In the genomic region with DNA sequence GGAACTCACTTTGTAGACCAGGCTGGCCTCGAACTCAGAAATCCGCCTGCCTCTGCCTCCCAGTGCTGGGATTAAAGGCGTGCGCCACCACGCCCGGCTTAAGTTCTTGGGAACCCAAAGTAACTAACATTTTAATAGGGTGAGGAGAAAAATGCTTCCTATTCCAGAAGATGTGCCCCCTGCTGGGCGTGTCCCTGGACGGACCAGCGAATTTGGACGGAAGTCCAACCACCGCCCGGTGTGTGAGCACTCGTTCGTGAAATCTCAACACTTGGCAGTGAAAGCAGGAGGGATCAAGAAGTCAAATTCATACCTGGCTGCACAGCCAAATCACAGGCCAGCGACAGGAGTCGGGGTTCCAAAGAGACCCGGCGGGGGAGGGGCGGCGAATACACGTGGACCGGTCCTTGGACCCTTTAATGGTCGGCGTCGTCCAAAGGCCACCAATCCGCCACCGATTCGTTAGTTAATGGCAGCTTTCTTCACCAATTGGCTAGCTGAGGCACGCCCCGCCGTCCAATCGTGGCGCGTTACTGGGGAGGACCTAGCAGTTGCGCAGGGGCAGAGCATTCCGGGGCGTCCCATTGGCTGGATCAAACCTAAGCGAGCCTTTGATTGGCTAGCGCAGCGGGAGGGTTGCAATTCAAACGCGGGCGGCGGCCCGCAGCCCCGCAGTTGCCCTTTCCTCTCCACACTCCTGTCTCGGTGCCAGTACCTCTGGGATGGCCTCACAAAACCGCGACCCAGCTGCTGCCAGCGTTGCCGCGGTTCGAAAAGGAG, we compare ENCODE assay signal across 8 mouse cellular contexts. TPM values are rescaled to one million over a fixed set of nuclear protein-coding genes. Genes with fewer than 3 reads are reported as not detected.
A peak's percentile ranks its signal among the peaks of the same experiment; 100 is the strongest.
DNase-seq lines count a peak whose midpoint lies in the region; ATAC-seq and TF ChIP-seq lines count a peak whose summit lies in the region.

A gene (plus strand): TSS at position 641 of the 780 bp plus-strand sequence.

- H3K9ac ChIP-seq in embryonic facial prominence, embryonic 14.5 days (ENCODE audit: low read depth, low read length), result peak within 1 kb of the TSS; percentile 82
- peak within 1 kb of the TSS; percentile 45 for H3K9ac ChIP-seq in heart, adult 2 months (ENCODE audit: low read depth, low read length)
- peak within 1 kb of the TSS; percentile 89 for H3K9ac ChIP-seq in limb, embryonic 13.5 days
- peak within 1 kb of the TSS; percentile 66 for H3K9ac ChIP-seq in midbrain, embryonic 16.5 days (ENCODE audit: low read depth, low read length)

- DNase-seq in 3T3-L1 (ENCODE audit: low read depth, low spot score), result peak; percentile 100
- peak; percentile 94 for DNase-seq in adrenal gland, postnatal 4 days (ENCODE audit: low spot score in 2 of 2)
- DNase-seq in embryonic facial prominence, embryonic 14.5 days (ENCODE audit: low spot score), result peak; percentile 100
- DNase-seq in heart, adult 2 months, result peak; percentile 97 to 99
- peak; percentile 99 for DNase-seq in kidney, adult 8-10 months
- DNase-seq in spleen, postnatal 10 days (ENCODE audit: low spot score in 2 of 2), result peak; percentile 95 to 97

- no peaks in the 10 kb centered on the region for H3K79me2 ChIP-seq in heart, adult 2 months (replicated peaks; ENCODE audit: control insufficient read depth, insufficient read depth, low read length)

- intact Hi-C loops in heart, adult 2 months (cut with DNase I), result loop anchor here (2.0 kb wide), 1 partner anchor 23 kb away; no protein-coding TSS in a partner anchor

- peaks cover 18% of the 10 kb centered on the region; the same call in 1 of the 2 replicates for H3K4me1 ChIP-seq in embryonic facial prominence, embryonic 14.5 days (ENCODE audit: control insufficient read depth, insufficient read depth, low read length)
- H3K4me1 ChIP-seq in heart, adult 2 months (ENCODE audit: control insufficient read depth, insufficient read depth, low read length), result no peaks in the 10 kb centered on the region
- peaks cover 34% of the 10 kb centered on the region for H3K4me1 ChIP-seq in limb, embryonic 13.5 days
- peaks cover 7% of the 10 kb centered on the region for H3K4me1 ChIP-seq in midbrain, embryonic 16.5 days (ENCODE audit: control insufficient read depth, insufficient read depth, low read length)

- peak; percentile 50 for TF ChIP-seq CTCF in heart, adult 2 months (IDR thresholded peaks at IDR 0.05)

- WGBS in embryonic facial prominence, embryonic 14.5 days, result 2% methylated on average over 53 of the region's 53 CpGs
- 2% methylated on average over 53 of the region's 53 CpGs for WGBS in heart, adult 2 months
- WGBS in limb, embryonic 13.5 days, result 2% methylated on average over 53 of the region's 53 CpGs
- 2% methylated on average over 53 of the region's 53 CpGs for WGBS in midbrain, embryonic 16.5 days

- H3K9me3 ChIP-seq in embryonic facial prominence, embryonic 14.5 days (ENCODE audit: control insufficient read depth, low read length), result no peaks in the 10 kb centered on the region
- no peaks in the 10 kb centered on the region for H3K9me3 ChIP-seq in limb, embryonic 13.5 days
- H3K9me3 ChIP-seq in midbrain, embryonic 16.5 days (replicated peaks; ENCODE audit: control insufficient read depth, low read length, poor library complexity, severe bottlenecking), result no peaks in the 10 kb centered on the region

- TF ChIP-seq EP300 in heart, adult 2 months (IDR thresholded peaks at IDR 0.05; ENCODE audit: insufficient read depth, low read depth, low read length), result 0 out of 2 replicates have a peak, but pooled peaks have one; percentile 48

- H3K36me3 ChIP-seq in embryonic facial prominence, embryonic 14.5 days (ENCODE audit: control insufficient read depth, insufficient read depth, low read length), result peaks cover 50% of the 10 kb centered on the region
- no peaks in the 10 kb centered on the region for H3K36me3 ChIP-seq in heart, adult 2 months (ENCODE audit: control insufficient read depth, insufficient read depth, low read length)
- H3K36me3 ChIP-seq in limb, embryonic 13.5 days, result peaks cover 60% of the 10 kb centered on the region
- H3K36me3 ChIP-seq in midbrain, embryonic 16.5 days (ENCODE audit: control insufficient read depth, insufficient read depth, low read length), result no peaks in the 10 kb centered on the region; the same call in 1 of the 2 replicates

- no peak for TF ChIP-seq POLR2A in heart, adult 2 months (IDR thresholded peaks at IDR 0.05; ENCODE audit: insufficient read depth, low read depth, low read length)

- peak within 1 kb of the TSS; percentile 93 for H3K4me3 ChIP-seq in embryonic facial prominence, embryonic 14.5 days (ENCODE audit: low read depth, low read length)
- peak within 1 kb of the TSS; percentile 70 for H3K4me3 ChIP-seq in heart, adult 2 months
- H3K4me3 ChIP-seq in limb, embryonic 13.5 days, result peak within 1 kb of the TSS; percentile 95
- peak within 1 kb of the TSS; percentile 68 for H3K4me3 ChIP-seq in midbrain, embryonic 16.5 days (ENCODE audit: low read depth, low read length)

- peak within 1 kb of the TSS; percentile 93 for H3K4me2 ChIP-seq in embryonic facial prominence, embryonic 14.5 days (ENCODE audit: low read depth, low read length)
- H3K4me2 ChIP-seq in limb, embryonic 13.5 days (replicated peaks), result peak within 1 kb of the TSS; percentile 93
- peak within 1 kb of the TSS; percentile 99 for H3K4me2 ChIP-seq in midbrain, embryonic 16.5 days (ENCODE audit: low read length)

- ATAC-seq in embryonic facial prominence, embryonic 14.5 days (ENCODE audit: low read depth), result peak; percentile 99
- ATAC-seq in limb, embryonic 13.5 days (ENCODE audit: low FRiP score, low read depth), result peak; percentile 99
- ATAC-seq in midbrain, embryonic 16.5 days, result peak; percentile 100

- H3K27me3 ChIP-seq in embryonic facial prominence, embryonic 14.5 days (replicated peaks; ENCODE audit: control insufficient read depth, insufficient read depth, low read length), result no peaks in the 10 kb centered on the region
- H3K27me3 ChIP-seq in heart, adult 2 months (ENCODE audit: control insufficient read depth, insufficient read depth, low read length), result no peaks in the 10 kb centered on the region
- no peaks in the 10 kb centered on the region for H3K27me3 ChIP-seq in limb, embryonic 13.5 days
- no peaks in the 10 kb centered on the region for H3K27me3 ChIP-seq in midbrain, embryonic 16.5 days (ENCODE audit: control insufficient read depth, insufficient read depth, low read depth, low read length)

- peak within 1 kb of the TSS; percentile 48; the same call in 1 of the 2 replicates for H3K27ac ChIP-seq in embryonic facial prominence, embryonic 14.5 days (replicated peaks; ENCODE audit: low read depth, low read length)
- peak within 1 kb of the TSS; percentile 53 for H3K27ac ChIP-seq in heart, adult 2 months
- H3K27ac ChIP-seq in limb, embryonic 13.5 days, result peak within 1 kb of the TSS; percentile 65; the same call in 1 of the 2 replicates
- H3K27ac ChIP-seq in midbrain, embryonic 16.5 days (ENCODE audit: low read length), result peak within 1 kb of the TSS; percentile 54; the same call in 1 of the 2 replicates

RNA-seq across cellular contexts. Expression of the gene that starts here (rescaled TPM):
- 10 to 100 TPM; 48.4 to 64.6 TPM for total RNA-seq in adrenal gland, postnatal 4 days (2021)
- 229 and 276 TPM in 2 replicates for polyA plus RNA-seq in embryonic facial prominence, embryonic 14.5 days (2014; fragmentation: Nextera tagmentation; extraction: Ambion mirVana)
- total RNA-seq in heart, adult 2 months (2021), result 1 to 10 TPM; 1.5 to 4.2 TPM
- 3.0 and 7.3 TPM in 2 replicates for polyA plus RNA-seq in heart, adult 2 months (2012; rRNA removed)
- polyA plus RNA-seq in limb, embryonic 13.5 days (2015; fragmentation: Nextera tagmentation; extraction: Ambion mirVana), result 432 and 450 TPM in 2 replicates
- polyA plus RNA-seq in midbrain, embryonic 16.5 days (2015; fragmentation: Nextera tagmentation; extraction: Ambion mirVana), result 35.4 and 45.7 TPM in 2 replicates

Comparison
In these comparisons a context has a peak if more than half of its experiments do, and no peak if none do; other contexts are left out.
1. Peak in every context shown above with its lines: DNase-seq, ATAC-seq, H3K4me3 ChIP-seq and H3K27ac ChIP-seq.
2. RNA of the gene that starts here (total RNA-seq): 48.4 to 64.6 TPM in adrenal gland, postnatal 4 days; 1.5 to 4.2 TPM in heart, adult 2 months; every median in the first group is over 4 times any median in the second.